Mouse (Mus musculus) stomach, embryonic 14.5 days (tissue): ENCODE data around the gene Dtx4. TPM values are rescaled to one million over a fixed set of nuclear protein-coding genes. Genes with fewer than 3 reads are reported as not detected.
"Not testable (repeated sequence)": the region's sequence is repeated elsewhere in the genome, so short reads cannot be mapped to it uniquely, and the experiment has no call there.

Experiments used
- ATAC-seq: fragments of 200-750 bp; cut with Nextera tagmentation; 2 replicates; pipeline ENCODE4 v1.8.0; 2017; ENCODE audit warnings: low read depth, moderate TSS enrichment; ENCODE audit not compliant: insufficient number of reproducible peaks, insufficient read depth, low FRiP score
- H3K27ac ChIP-seq: fragments of 300-500 bp; sonication (generic); 2 replicates; pipeline ENCODE4 v1.5.1; 2014; ENCODE audit warnings: mild to moderate bottlenecking, low read length, moderate library complexity, mixed read lengths
- H3K27me3 ChIP-seq: fragments of 300-500 bp; sonication (generic); 2 replicates; pipeline ENCODE4 v1.6.1; 2014; ENCODE audit warnings: low read length, control low read depth, mixed read lengths; ENCODE audit not compliant: control insufficient read depth, insufficient read depth
- H3K36me3 ChIP-seq: fragments of 300-500 bp; sonication (generic); 2 replicates; pipeline ENCODE4 v1.6.1; 2014; ENCODE audit warnings: mild to moderate bottlenecking, control low read depth, low read length, moderate library complexity, mixed read lengths; ENCODE audit not compliant: control insufficient read depth, insufficient read depth
- H3K4me1 ChIP-seq: fragments of 300-500 bp; sonication (generic); 2 replicates; pipeline ENCODE4 v1.6.1; 2014; ENCODE audit warnings: low read length, control low read depth, mixed read lengths; ENCODE audit not compliant: control insufficient read depth, insufficient read depth
- H3K4me2 ChIP-seq: fragments of 300-500 bp; sonication (generic); replicated peaks from 2 replicates; pipeline ENCODE4 v1.6.1; 2014; ENCODE audit warnings: low read depth, low read length, control low read depth
- H3K4me3 ChIP-seq: fragments of 300-500 bp; sonication (generic); 2 replicates; pipeline ENCODE4 v1.5.1; 2014; ENCODE audit warnings: low read depth, low read length, control low read depth
- H3K9ac ChIP-seq: fragments of 300-500 bp; sonication (generic); replicated peaks from 2 replicates; pipeline ENCODE4 v1.6.1; 2014; ENCODE audit warnings: low read depth, mild to moderate bottlenecking, control low read depth, low read length, moderate library complexity, mixed read lengths
- H3K9me3 ChIP-seq: fragments of 300-500 bp; sonication (generic); 2 replicates; pipeline ENCODE4 v1.6.1; 2016; ENCODE audit warnings: low read depth, low read length, control low read depth; ENCODE audit not compliant: control insufficient read depth
- WGBS: fragments of 180-500 bp; shearing (Covaris S2); extraction: QIAGEN DNeasy Blood & Tissue Kit; methylation state at CpG from one replicate; pipeline ENCODE4 v1.1.7; 2014; 5-methylcytosine and 5-hydroxymethylcytosine counted together
- polyA plus RNA-seq: library from polyadenylated mRNA; unstranded; fragments of >200 nt; fragmentation: Nextera tagmentation; extraction: Ambion mirVana; gene quantifications from 2 replicates; pipeline ENCODE4 v1.2.1, GENCODE M21; 2014

Gene Dtx4
- polyA plus RNA-seq: 18.9 and 20.2 TPM in 2 replicates

DNA sequence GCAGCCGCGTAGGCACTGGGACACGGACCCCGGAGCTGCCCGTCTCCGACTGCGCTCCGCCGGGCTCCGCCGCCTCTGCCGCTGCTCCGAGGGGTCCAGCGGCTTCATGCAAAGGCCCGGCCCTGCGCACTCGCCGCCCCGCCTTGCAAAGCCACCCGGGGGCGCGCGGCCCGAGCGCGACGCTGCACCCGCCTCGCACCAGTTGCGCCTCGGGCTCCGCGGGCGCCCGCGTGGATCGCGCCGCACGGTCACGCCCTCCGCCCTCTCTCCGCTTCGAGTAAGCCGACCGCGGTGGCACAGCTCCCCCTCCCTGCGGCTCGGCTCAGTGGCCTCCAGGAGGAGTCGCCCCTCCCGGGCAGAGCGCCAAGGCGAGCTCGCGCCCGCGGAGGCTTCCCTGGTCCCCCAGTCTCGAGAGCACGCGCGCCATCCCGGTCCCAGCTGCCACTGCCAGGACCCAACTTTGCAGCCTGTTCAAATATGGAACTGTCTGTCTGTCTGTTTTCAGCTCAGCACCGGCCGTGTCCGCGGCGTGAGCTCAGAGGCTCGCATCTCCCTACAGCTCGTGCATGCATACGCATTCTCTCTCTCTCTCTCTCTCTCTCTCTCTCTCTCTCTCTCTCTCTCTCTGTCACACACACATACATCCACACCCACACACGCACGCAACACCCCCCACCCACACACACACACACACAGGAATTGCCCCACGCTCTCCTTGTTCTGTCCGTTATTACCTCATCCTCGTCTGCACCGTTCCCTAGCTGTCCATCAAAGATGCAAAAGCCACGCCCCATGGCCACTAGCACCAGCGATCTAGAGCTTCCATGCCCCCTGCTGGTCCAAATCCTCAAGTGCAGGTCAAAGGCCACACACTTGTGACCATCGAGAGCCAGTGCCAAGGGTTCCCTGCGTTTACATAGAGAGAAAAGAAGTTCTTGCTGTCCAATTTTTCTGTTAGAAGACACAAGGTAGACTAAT is at the start of gene Dtx4:
TSS of gene Dtx4 (minus strand) at position 85 of the 978 bp plus-strand sequence.
- Histone ChIP-seq H3K4me3 (peak within 1 kb of the TSS; percentile 75), H3K4me1 (0 out of 2 replicates have a peak, but pooled peaks cover 4% of the 10 kb centered on the region), H3K27ac (peak within 1 kb of the TSS; percentile 92), H3K4me2 (peak within 1 kb of the TSS; percentile 81), H3K36me3 (no peaks in the 10 kb centered on the region), H3K9ac (peak within 1 kb of the TSS; percentile 85), H3K9me3 (no peaks in the 10 kb centered on the region), H3K27me3 (no peaks in the 10 kb centered on the region)
- WGBS: 1% methylated on average over 71 of the region's 80 CpGs
- ATAC-seq: peak; percentile 91

- H3K9ac ChIP-seq: no peak overlapping the region
- no peaks in the 10 kb centered on the region for H3K27me3 ChIP-seq
- H3K9me3 ChIP-seq: no peaks in the 10 kb centered on the region
- no peak overlapping the region for H3K27ac ChIP-seq
- no peaks in the 10 kb centered on the region for H3K36me3 ChIP-seq
- H3K4me3 ChIP-seq: no peak overlapping the region
- no peak for ATAC-seq
- H3K4me1 ChIP-seq: no peaks in the 10 kb centered on the region
- H3K4me2 ChIP-seq: no peak overlapping the region
- WGBS: 77% methylated on average over 5 of the region's 5 CpGs
Observed at GRCm38 (mm10) chr19:12550005-12550942, 49.0 kb upstream of the Dtx4 start.

DNA sequence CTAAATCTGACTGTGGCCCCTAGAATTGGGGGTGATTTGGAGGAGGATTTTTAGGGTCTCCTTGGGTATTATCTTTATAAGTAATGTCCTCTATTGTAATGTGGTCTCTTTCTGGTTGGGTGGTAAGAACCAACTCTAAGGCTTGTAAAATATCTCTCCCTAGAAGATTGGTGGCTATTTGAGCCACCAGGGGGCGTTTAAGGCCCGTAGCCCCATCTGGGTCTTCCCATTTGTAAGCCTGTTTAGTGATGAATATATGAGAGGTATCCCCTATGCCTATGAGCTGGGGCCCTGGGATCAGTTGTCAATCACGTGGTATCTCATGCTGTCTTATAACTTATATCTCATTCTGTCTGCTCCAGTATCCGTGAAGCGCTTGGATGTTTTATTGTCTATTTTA is 47.9 kb upstream of the Dtx4 start:
- H3K9ac ChIP-seq: no peak overlapping the region
- no peak for ATAC-seq
- 74% methylated on average over 5 of the region's 5 CpGs for WGBS
- H3K4me2 ChIP-seq: no peak overlapping the region
- H3K4me3 ChIP-seq: no peak overlapping the region
- no peak overlapping the region for H3K27ac ChIP-seq
- no peaks in the 10 kb centered on the region for H3K36me3 ChIP-seq
- H3K4me1 ChIP-seq: no peaks in the 10 kb centered on the region
- no peaks in the 10 kb centered on the region for H3K9me3 ChIP-seq
- H3K27me3 ChIP-seq: no peaks in the 10 kb centered on the region

DNA sequence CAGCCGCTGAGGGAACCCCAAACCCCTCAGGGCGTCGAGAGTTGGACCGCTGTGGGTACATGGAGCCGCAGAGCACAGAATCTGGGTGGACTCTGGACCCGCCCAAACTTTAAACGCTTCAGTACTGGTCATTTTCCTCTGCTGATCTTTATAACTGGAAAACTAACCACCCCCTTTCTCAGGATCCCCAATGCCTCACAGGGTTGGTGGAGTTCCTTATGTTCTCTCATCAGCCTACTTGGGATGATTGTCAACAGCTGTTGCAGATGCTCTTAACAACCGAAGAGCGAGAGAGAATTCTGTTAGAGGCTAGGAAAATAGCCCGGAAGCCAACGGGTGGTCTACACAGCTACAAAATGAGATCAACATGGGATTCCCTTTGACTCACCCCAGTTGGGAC is 44.2 kb upstream of the Dtx4 start, which contains the start of gene Fam111a:
TSS of gene Fam111a (plus strand) at position 301 of the 400 bp plus-strand sequence.
- H3K27ac ChIP-seq, H3K4me1 ChIP-seq, H3K9me3 ChIP-seq, H3K27me3 ChIP-seq, H3K9ac ChIP-seq, ATAC-seq, H3K36me3 ChIP-seq, H3K4me2 ChIP-seq, H3K4me3 ChIP-seq: not testable (repeated sequence)
- 89% methylated on average over 11 of the region's 11 CpGs for WGBS

- Histone ChIP-seq H3K27me3 (no peaks in the 10 kb centered on the region), H3K36me3 (no peaks in the 10 kb centered on the region), H3K4me3 (no peak overlapping the region), H3K9ac (no peak overlapping the region), H3K4me1 (no peaks in the 10 kb centered on the region), H3K27ac (no peak overlapping the region), H3K9me3 (no peaks in the 10 kb centered on the region), H3K4me2 (no peak overlapping the region)
- no peak for ATAC-seq
- 19% methylated on average over 2 of the region's 2 CpGs for WGBS
Observed at GRCm38 (mm10) chr19:12541644-12542043, 40.4 kb upstream of the Dtx4 start.

DNA sequence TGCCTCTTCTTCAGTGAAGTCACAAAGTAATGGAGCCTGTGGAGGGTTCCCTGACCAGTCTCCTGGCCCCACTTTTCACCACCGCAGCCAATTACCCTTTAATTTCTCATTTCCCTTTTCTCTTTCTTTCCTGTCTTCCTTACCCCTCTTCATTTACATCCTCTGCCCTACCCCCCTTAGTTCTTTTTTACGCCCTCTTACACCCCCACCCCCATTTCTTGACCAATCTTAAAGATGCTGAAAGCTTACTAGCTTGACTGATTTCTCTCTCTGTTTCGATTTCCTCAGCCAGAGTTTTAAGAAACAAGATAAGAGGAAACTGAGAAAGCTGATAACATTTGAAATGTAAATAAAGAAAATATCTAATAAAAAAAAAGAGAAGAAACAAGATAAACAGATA is 39.5 kb upstream of the Dtx4 start:
- Histone ChIP-seq H3K4me2 (no peak overlapping the region), H3K36me3 (no peaks in the 10 kb centered on the region), H3K27me3 (no peaks in the 10 kb centered on the region), H3K27ac (no peak overlapping the region), H3K9me3 (no peaks in the 10 kb centered on the region), H3K4me3 (no peak overlapping the region), H3K4me1 (no peaks in the 10 kb centered on the region), H3K9ac (no peak overlapping the region)
- no peak for ATAC-seq
- 59% methylated on average over 3 of the region's 3 CpGs for WGBS

- Histone ChIP-seq H3K4me3 (no peak overlapping the region), H3K36me3 (no peaks in the 10 kb centered on the region), H3K4me2 (no peak overlapping the region), H3K27ac (no peak overlapping the region), H3K9me3 (no peaks in the 10 kb centered on the region), H3K27me3 (no peaks in the 10 kb centered on the region), H3K4me1 (no peaks in the 10 kb centered on the region), H3K9ac (no peak overlapping the region)
- ATAC-seq: no peak
- 84% methylated on average over 1 of the region's 1 CpGs for WGBS
Observed at GRCm38 (mm10) chr19:12539975-12540374, 38.7 kb upstream of the Dtx4 start.

- Histone ChIP-seq H3K27me3 (no peaks in the 10 kb centered on the region), H3K27ac (no peak overlapping the region), H3K4me3 (no peak overlapping the region), H3K4me2 (no peak overlapping the region), H3K4me1 (no peaks in the 10 kb centered on the region), H3K36me3 (no peaks in the 10 kb centered on the region), H3K9me3 (no peaks in the 10 kb centered on the region), H3K9ac (no peak overlapping the region)
- no peak for ATAC-seq
Observed at GRCm38 (mm10) chr19:12537168-12537567, 35.9 kb upstream of the Dtx4 start.
